Comparison of ENCODE assay signal across 14 mouse cellular contexts in genomic region chr8:65922294-65923019, GRCm38 (mm10).
DNase-seq lines count a peak whose midpoint lies in the region; ATAC-seq and TF ChIP-seq lines count a peak whose summit lies in the region.
"Had no signal": no experiment of that assay in that cellular context is flagged by ENCODE, and none has a peak within 500 bp of the region (broad histone marks: within the 10 kb centered on the region; RNA-seq: fewer than 3 reads in every experiment).

No protein-coding gene starts in this region.

- peak; percentile 54 for DNase-seq in hindbrain, embryonic 14.5 days (ENCODE audit: low spot score)
- DNase-seq in hindbrain, embryonic 10.5 days (ENCODE audit: low spot score): no peak
- peak; percentile 79 for DNase-seq in brain, adult 2 months (ENCODE audit: low read depth, low spot score)
- DNase-seq in forebrain, postnatal 0 days: peak; percentile 69
- peak; percentile 6 to 81 for DNase-seq in layer of hippocampus, postnatal 14 days (ENCODE audit: low spot score in 2 of 2)
- no peak for DNase-seq in lung, postnatal 25 days (ENCODE audit: low spot score)
- no peak for DNase-seq in spleen, postnatal 14 days (ENCODE audit: low spot score in 2 of 2)
- DNase-seq in kidney, adult 11 months: no peak
- DNase-seq: gastrocnemius, postnatal 25 days; kidney, postnatal 25 days; liver, postnatal 0 days had no signal

- no peaks in the 10 kb centered on the region for H3K4me1 ChIP-seq in hindbrain, embryonic 14.5 days (replicated peaks; ENCODE audit: control insufficient read depth, insufficient read depth, low read length)
- no peaks in the 10 kb centered on the region for H3K4me1 ChIP-seq in hindbrain, embryonic 10.5 days (replicated peaks)
- H3K4me1 ChIP-seq in forebrain, postnatal 0 days (ENCODE audit: insufficient read depth): no peaks in the 10 kb centered on the region
- H3K4me1 ChIP-seq: limb, embryonic 12.5 days had no signal

- H3K27ac ChIP-seq in hindbrain, embryonic 14.5 days: no peak overlapping the region
- H3K27ac ChIP-seq in hindbrain, embryonic 10.5 days: no peak overlapping the region
- H3K27ac ChIP-seq in forebrain, postnatal 0 days (ENCODE audit: low read depth, low read length): no peak overlapping the region
- H3K27ac ChIP-seq: limb, embryonic 12.5 days had no signal

- no peak overlapping the region for H3K9ac ChIP-seq in hindbrain, embryonic 14.5 days
- H3K9ac ChIP-seq in forebrain, postnatal 0 days: no peak overlapping the region
- H3K9ac ChIP-seq: limb, embryonic 12.5 days; liver, postnatal 0 days had no signal

- H3K4me2 ChIP-seq in hindbrain, embryonic 14.5 days (replicated peaks): no peak overlapping the region
- H3K4me2 ChIP-seq in forebrain, postnatal 0 days (ENCODE audit: low read depth): no peak overlapping the region
- H3K4me2 ChIP-seq: limb, embryonic 12.5 days had no signal

- peak; percentile 62; the same call in 1 of the 2 replicates for ATAC-seq in hindbrain, embryonic 14.5 days (ENCODE audit: low FRiP score)
- ATAC-seq in forebrain, postnatal 0 days: peak; percentile 94
- ATAC-seq: CD4-positive, CD25-positive, alpha-beta regulatory T cell, adult 4 months; liver, postnatal 0 days had no signal

- H3K27me3 ChIP-seq in hindbrain, embryonic 14.5 days (ENCODE audit: control insufficient read depth, insufficient read depth, low read length): no peaks in the 10 kb centered on the region
- H3K27me3 ChIP-seq in hindbrain, embryonic 10.5 days (ENCODE audit: insufficient read depth, poor library complexity, severe bottlenecking): no peaks in the 10 kb centered on the region
- no peaks in the 10 kb centered on the region for H3K27me3 ChIP-seq in forebrain, postnatal 0 days (ENCODE audit: insufficient read depth, low read length)
- H3K27me3 ChIP-seq: limb, embryonic 12.5 days had no signal

- H3K9me3 ChIP-seq in hindbrain, embryonic 14.5 days (ENCODE audit: control insufficient read depth, low read length): 0 out of 2 replicates have a peak, but pooled peaks cover 3% of the 10 kb centered on the region
- H3K9me3 ChIP-seq in hindbrain, embryonic 10.5 days: 0 out of 2 replicates have a peak, but pooled peaks cover 4% of the 10 kb centered on the region
- H3K9me3 ChIP-seq in forebrain, postnatal 0 days (ENCODE audit: low read length): no peaks in the 10 kb centered on the region

- H3K36me3 ChIP-seq in hindbrain, embryonic 14.5 days (replicated peaks; ENCODE audit: control insufficient read depth, insufficient read depth): no peaks in the 10 kb centered on the region
- no peaks in the 10 kb centered on the region for H3K36me3 ChIP-seq in hindbrain, embryonic 10.5 days
- no peaks in the 10 kb centered on the region for H3K36me3 ChIP-seq in forebrain, postnatal 0 days (ENCODE audit: insufficient read depth)
- H3K36me3 ChIP-seq: limb, embryonic 12.5 days had no signal

- H3K4me3 ChIP-seq in hindbrain, embryonic 14.5 days (replicated peaks; ENCODE audit: low read length): no peak overlapping the region
- no peak overlapping the region for H3K4me3 ChIP-seq in hindbrain, embryonic 10.5 days
- H3K4me3 ChIP-seq in forebrain, postnatal 0 days (ENCODE audit: low read depth, low read length): no peak overlapping the region
- H3K4me3 ChIP-seq: limb, embryonic 12.5 days; myocyte had no signal

- 73% methylated on average over 3 of the region's 3 CpGs for WGBS in hindbrain, embryonic 14.5 days
- 93% methylated on average over 3 of the region's 3 CpGs for WGBS in hindbrain, embryonic 10.5 days
- 28% methylated on average over 3 of the region's 3 CpGs for WGBS in forebrain, postnatal 0 days

- no peak for TF ChIP-seq CTCF in forebrain, postnatal 0 days (IDR thresholded peaks at IDR 0.05; ENCODE audit: low read depth)

Comparison
In these comparisons a context has a peak if more than half of its experiments do, and no peak if none do; other contexts are left out.
1. DNase-seq: peak in hindbrain, embryonic 14.5 days (single experiment), brain, adult 2 months (single experiment), forebrain, postnatal 0 days (single experiment) and layer of hippocampus, postnatal 14 days (2 of 2); none in hindbrain, embryonic 10.5 days (single experiment), lung, postnatal 25 days (single experiment), spleen, postnatal 14 days (0 of 2) and kidney, adult 11 months (single experiment).